Mouse (Mus musculus): ENCODE results near the gene Mfsd11. TPM values are rescaled to one million over a fixed set of nuclear protein-coding genes. Genes with fewer than 3 reads are reported as not detected.
"Not testable (repeated sequence)": the region's sequence is repeated elsewhere in the genome, so short reads cannot be mapped to it uniquely, and the experiment has no call there.

The Mfsd11 gene
- total RNA-seq, 2 experiments from 2014 or later = 22.3 to 27.2 TPM

DNA sequence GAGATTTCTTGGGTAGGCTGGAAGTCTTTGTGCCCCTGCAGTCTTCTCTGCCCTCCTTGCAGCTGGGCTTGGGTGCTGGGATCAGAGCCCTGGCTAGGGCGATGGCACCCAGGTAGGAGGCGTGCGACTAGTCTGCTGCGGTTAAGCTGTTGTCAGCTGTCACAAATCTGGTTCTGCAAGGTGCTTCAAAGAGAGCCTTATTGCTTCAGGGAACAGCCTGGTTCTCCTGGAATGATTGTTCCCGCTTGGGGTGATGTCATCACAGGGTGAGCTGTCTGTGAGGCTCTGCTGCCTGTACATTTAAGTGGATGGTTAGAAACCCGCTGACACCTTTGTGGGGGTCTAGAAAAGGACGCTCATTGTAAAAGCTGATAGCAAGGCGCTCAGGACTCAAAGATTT is 17.0 kb downstream of the Mfsd11 start:
- intact Hi-C loops (cut with DNase I; ENCODE audit: low total_unique reads) = no loop called here

DNA sequence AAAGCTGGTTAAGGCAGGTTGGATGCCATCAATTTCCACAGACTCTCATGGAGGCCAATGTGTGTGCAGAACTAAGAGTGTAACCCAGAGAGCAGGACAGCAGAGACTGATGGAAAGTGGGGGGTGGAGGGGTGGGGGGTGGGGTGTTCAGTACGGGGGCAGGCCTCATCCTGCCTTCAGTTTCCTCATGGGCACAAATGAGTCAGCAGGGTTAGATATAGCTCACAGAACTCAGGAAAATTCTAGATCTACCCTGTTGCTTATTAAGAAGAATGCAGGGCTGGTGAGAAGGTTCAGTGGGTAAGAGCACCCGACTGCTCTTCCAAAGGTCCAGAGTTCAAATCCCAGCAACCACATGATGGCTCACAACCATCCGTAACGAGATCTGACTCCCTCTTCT is 17.4 kb downstream of the Mfsd11 start:
- intact Hi-C loops (cut with DNase I; ENCODE audit: low total_unique reads) = no loop called here
- DNase-seq = no peak

More for the DNA sequence above, 17.0 kb downstream of the Mfsd11 start:
- no peak for DNase-seq

DNA sequence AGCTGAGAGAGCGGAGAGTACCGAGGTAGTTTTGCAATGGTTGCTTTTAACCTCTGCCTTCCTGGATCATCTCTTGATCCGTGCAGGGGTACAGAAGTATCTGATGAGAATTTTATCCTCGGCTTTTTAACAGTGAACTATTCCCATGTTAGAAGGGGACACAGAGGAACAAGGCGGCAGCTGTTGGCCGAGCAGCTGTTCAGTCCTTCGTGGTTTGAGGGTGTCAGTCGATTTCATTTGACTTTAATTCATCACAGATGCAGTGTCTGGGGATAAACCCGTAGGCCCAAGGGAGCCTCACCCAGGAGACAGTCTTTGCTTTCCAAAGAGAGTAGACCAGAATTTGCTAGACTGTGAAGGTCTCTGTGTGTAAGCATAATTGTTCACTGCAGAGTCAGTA is 19.3 kb downstream of the Mfsd11 start:
- no peak for DNase-seq
- intact Hi-C loops (cut with DNase I; ENCODE audit: low total_unique reads) = no loop called here

DNA sequence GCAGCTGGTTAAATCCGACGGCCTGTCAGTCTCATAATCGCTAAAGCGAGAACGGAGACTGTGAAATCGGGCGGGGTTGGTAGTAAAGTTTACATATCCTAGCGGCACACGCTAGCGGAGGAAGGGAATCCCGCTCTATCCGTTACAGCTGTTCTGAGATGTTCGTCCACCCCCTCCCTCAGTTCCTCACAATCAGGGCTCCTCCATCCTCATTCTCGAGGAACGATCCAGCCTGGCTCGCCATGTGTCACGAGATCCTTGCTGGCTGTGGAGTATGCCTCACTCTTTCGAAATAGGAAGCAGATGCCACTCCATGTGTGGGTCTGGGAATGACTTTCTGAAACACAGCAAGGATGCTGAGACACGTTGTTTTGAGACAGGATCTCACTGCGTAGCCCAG is 21.7 kb downstream of the Mfsd11 start:
- no peak for DNase-seq
- intact Hi-C loops (cut with DNase I; ENCODE audit: low total_unique reads) = no loop called here

DNA sequence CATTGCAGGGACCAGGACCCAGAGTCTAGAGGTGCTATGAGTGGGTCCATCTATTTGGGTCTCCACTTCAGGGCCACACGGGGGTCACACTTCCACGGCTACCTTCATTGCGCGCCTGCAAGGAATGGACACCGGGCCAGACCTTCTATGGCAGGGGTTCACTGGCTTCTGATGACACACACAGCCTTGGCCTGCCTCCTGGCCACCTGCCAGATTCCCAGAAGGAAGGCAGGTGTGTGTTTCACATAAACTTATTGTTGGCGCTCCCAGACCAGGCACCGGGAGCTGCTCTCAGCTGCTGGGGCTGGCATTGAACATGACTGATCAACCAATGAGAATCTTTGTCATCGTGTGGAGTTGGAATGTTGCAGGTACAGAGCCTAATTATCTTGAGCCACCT is 26.2 kb downstream of the Mfsd11 start:
- no peak for DNase-seq
- intact Hi-C loops (cut with DNase I; ENCODE audit: low total_unique reads) = no loop called here

DNA sequence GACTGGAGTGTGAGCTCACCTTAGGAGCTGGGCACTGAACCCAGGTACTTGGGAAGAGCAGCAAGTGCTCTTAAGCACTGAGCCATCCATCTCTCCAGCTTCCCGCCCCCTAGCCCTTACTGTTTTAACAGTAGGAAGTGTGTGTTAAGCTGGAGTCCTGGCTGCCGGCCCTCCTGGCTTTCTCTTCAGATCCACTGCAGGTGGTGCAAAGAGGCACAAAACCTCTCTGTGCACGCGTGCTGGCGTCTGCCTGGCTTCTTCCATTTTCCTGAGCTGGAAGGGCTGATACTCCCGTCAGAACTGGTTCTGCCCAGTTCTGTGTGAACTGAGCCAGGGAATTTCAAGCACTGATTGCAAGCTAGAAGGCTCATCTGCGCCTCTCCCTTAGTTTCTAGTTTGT is 28.6 kb downstream of the Mfsd11 start:
- intact Hi-C loops (cut with DNase I; ENCODE audit: low total_unique reads) = no loop called here
- DNase-seq = no peak

DNA sequence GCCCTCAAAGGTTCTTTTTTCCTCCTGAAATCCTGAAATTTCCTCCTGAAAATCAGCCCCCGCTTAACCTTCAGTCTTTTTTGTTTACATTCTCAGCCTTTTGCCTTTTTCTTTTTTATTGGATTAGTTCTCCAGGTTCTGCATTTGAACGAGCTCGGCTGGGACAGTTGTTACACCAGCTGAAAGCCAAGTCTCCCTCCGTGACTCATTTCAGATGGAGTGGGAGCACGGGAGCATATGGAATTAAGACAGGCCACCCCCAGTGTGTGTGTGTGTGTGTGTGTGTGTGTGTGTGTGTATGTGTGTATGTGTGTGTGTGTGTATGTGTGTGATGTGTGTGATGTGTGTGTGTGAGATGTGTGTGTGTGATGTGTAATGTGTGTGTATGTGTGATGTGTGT is 29.2 kb downstream of the Mfsd11 start:
- intact Hi-C loops (cut with DNase I; ENCODE audit: low total_unique reads) = no loop called here
- DNase-seq = no peak

DNA sequence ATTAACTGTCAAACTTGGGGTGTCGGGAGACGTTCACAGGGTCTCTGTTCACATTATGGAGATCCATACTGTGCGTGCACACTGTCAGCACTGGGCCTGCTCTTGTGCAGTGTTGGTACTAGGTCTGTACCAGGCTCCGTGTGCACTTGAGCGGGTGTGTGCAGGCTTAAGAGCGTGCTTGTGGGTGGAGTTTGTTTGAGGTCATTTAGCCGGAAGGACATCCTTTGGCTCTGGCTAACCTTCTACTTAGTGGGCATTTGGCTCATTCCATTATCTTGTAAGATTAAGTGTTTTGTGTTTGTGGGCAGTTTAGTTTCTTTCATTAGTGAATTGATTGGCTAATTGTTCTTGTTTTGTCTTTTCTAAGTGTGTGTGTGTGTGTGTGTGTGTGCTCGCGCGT is 30.2 kb downstream of the Mfsd11 start:
- DNase-seq = no peak
- intact Hi-C loops (cut with DNase I; ENCODE audit: low total_unique reads) = no loop called here

DNA sequence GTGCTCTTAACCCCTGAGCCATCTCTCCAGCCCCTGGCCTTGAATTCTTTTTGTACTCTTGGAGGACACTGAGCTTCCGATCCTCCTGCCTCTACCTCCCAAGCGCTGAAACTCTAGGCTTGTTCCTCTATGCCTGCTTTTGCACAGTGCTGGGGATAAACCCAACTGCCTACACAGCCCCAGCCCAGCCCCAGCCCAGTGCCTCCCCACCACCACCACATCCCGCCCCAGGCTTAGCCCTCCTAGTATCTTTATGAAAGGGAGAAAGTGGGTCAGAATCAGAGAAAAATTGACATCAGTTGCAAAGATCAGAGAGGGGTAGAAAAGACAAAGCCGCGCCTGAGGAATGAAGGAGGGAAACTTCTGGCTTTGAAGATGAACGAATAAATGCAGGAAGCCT is 31.8 kb downstream of the Mfsd11 start:
- no peak for DNase-seq
- intact Hi-C loops (cut with DNase I; ENCODE audit: low total_unique reads) = no loop called here

DNA sequence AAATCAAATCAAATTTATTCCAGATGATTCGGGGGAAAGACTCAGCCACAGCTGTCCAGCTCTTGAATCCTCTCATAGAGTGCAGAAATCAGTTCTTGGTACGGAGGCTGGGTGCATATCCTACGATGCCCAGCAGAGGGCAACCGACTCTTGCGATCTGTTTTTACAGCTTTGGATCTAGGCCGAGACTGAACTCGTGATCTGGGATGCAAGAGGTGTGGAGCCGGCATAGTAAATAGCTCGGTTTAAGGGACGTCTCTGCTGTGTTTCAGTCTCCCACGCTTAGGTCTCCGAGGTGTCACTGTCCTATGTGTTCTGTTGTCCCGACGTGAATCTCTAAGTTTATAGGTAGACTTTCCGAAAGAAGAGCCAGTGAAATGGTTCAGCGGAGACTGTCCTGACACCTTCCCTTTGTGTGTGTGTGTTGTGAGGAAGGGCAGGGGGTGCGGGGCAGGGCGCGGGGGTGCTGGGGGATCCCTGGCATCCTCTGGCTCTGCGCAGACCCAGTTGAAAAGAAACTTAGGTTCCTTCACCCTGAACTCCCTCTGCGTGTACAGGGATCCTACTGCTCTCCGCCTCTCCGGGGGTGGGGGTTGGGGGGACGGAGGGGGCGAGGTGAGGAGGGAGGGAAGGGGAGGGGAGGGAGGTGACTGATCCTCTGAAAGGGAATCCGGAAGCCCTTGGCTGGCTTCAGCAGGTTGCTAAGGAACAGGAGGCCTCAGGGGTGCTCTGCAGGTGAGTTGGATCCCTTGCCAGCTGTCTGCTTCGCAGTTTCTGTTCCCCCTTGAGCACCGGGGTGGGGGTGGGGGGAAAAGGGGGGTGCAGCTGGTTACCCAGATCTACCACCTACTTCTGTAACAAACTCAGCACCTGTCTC is 33.3 kb downstream of the Mfsd11 start:
- intact Hi-C loops (cut with DNase I; ENCODE audit: low total_unique reads) = loop anchor here (5.0 kb wide), 1 partner anchor 157 kb away; no protein-coding TSS in a partner anchor
- DNase-seq = peak; percentile 69

DNA sequence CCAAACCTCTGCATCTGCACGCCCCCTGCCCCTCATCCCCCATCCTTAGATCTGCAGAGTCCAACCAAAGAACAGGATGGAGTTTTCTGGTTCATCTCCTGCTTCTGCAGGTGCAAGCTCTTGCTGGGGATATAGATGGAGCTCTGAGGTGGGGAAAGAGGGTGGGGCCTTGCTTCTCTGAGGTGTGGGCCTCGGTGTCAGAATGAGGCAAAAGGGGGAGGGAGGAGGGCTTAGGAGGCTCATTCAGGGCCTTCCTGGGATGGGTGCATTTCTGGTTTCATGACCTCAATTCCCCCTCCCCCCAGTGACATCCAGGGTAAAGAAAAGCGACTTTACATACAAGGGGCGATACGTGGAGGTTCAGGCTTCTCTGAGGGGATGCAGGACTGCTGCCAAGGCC is 34.9 kb downstream of the Mfsd11 start:
- no peak for DNase-seq
- intact Hi-C loops (cut with DNase I; ENCODE audit: low total_unique reads) = loop anchor here (5.0 kb wide), 1 partner anchor 155 kb away; no protein-coding TSS in a partner anchor

DNA sequence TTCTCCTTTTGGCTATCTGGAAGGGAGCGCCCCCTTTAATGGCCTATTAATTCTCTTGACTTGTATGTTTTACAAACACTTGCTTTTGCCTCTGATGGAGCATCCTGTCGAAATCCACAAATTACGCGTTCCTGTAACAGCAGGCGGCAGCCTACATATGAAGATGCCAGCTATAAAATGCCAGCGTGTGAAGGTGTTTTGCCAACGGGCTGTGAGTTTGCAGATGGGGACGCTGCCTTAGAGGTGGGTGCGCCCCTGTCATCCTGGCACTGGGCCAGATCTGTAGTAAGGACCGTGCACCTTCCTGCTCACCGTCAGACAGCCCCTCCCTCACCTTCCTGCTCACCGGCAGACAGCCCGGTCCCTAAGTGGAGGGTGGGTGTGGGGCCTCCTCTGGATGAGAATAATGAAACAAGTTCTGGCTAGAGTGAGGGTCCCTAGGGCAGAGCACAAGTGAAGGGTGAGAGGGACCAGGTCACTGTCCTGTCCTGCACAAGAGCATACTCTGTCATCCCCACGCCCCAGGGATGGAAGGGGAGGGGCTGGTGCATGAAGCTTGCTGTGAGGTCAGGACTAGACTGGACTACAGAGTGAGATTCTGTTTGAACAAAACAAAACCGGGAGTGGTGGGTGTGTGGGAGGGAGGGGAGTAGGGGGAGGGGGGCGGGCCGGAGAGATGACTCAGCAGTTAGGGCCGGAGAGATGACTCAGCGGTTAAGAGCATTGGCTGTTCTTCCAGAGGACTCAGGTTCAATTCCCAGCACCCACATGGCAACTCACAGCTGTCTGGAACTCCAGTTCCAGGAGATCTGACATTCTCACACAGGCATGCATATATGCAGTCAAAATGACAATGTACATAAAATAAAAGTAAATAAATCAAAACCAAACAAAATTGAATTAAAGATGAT is 41.5 kb downstream of the Mfsd11 start:
- intact Hi-C loops (cut with DNase I; ENCODE audit: low total_unique reads) = no loop called here

DNA sequence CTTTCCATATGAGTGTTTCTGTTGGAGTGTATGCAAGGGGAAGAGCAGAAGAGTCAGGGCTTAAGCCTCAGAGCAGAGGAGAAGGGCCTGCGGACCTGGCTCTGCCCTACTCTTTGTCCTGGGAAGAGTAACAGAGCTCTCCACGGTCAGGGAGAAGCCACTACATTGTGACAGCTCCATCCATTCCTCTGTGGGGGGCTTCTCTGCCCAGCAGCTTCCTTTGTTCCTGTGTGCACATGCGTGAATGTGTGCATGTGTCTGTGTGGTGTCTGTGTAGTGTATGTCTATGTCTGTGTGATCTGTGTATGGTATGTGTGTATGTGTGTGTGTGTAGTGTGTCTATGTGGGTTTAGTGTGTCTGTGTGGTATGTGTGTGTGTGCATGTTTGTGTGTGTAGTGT is 43.2 kb downstream of the Mfsd11 start:
- no peak for DNase-seq
- intact Hi-C loops (cut with DNase I; ENCODE audit: low total_unique reads) = no loop called here

More for the DNA sequence above, 41.5 kb downstream of the Mfsd11 start:
- no peak for DNase-seq

DNA sequence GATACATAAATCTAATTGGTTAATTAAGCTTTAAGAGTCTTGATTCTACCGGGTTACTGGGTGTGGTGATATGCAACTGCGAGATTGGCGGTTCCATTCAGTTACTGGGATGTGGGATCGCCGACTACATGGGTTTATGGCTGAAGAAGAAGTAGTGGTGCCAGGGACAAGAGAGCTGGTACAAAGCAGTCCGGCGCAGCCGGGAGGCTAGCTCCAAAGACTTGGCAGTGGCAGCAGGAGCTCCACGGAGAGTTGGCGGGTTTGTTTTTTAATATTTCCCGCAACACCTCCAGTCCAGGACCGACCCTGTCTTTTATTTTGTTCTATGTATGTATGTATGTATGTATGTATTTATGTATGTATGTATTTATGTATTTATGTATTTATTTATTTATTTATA is 47.0 kb downstream of the Mfsd11 start:
- intact Hi-C loops (cut with DNase I; ENCODE audit: low total_unique reads) = no loop called here
- no peak for DNase-seq

DNA sequence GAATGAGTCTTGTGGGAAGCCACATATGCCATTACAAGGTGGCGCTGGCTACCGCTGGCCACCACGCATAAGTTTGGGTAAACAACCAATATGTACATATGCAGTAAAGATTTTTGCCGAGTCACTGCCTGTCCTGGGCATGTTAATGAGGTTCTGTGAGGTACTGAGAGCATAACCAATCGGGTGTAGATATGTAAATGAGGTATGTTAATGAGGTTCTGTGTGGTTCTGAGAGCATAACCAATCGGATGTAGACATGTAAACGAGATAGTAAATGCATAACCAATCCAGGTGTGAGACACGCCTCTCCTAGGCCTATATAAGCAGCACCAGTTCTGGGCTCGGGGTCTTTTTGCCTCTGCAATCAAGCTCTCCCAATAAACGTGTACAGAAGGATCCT is 50.3 kb downstream of the Mfsd11 start:
- DNase-seq = not testable (repeated sequence)
- intact Hi-C loops (cut with DNase I; ENCODE audit: low total_unique reads) = loop anchor here (5.0 kb wide), 1 partner anchor 140 kb away; no protein-coding TSS in a partner anchor

DNA sequence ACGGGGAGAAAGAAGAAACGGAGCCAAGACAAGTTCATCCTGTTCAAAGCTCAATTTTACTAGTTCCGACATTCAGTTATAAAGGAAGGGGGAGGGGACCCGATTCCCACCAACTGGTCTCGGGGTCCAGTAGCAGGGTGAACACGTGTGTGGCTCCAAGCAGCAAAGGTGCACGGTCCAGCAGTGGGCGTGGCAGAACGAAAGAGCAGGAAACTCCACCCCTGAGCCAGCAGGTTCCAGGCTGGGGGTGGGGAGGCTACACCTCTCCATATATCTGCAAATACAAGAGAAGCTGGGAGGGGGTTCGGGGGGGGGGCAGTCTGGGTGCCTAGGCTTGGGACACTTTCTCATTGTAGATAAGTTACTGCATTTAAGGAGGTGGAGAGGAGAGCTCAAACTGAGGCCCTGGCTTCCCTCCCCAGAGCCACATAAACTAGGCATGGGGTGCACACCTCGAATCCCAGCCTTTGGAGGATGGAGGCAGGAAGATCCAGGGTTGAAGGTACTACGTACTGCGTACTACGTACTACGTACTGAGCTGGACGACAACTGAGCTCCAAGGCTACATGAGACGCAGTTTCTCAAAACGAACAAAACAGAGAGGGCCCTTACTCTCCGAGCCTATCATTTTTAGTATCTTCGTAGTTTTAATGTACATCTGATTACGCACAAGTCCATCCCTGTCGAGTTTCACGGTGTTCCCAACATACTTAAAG is 53.7 kb downstream of the Mfsd11 start:
- DNase-seq = no peak
- intact Hi-C loops (cut with DNase I; ENCODE audit: low total_unique reads) = no loop called here

DNA sequence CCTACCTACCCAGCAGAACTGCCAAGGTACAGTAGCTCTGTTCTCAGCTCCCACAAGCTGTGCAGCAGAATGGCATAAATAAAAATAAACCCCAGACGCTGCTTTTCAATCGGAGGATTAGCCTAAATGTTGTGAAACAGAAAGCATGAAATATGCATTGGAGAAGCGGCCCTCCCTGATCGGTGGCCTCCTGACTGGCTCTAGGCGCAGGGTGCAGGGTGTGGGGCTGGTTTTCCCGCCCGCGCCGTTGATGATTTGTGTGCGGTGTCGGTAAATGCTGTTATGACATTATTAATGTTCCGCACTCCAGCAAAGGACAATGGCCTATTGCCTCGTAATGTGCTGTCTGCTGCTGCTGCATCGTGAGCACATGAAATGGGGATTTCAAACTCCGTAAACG is 61.3 kb downstream of the Mfsd11 start:
- DNase-seq = no peak
- intact Hi-C loops (cut with DNase I; ENCODE audit: low total_unique reads) = loop anchor here (10.0 kb wide), 1 partner anchor 261 kb away; no protein-coding TSS in a partner anchor

DNA sequence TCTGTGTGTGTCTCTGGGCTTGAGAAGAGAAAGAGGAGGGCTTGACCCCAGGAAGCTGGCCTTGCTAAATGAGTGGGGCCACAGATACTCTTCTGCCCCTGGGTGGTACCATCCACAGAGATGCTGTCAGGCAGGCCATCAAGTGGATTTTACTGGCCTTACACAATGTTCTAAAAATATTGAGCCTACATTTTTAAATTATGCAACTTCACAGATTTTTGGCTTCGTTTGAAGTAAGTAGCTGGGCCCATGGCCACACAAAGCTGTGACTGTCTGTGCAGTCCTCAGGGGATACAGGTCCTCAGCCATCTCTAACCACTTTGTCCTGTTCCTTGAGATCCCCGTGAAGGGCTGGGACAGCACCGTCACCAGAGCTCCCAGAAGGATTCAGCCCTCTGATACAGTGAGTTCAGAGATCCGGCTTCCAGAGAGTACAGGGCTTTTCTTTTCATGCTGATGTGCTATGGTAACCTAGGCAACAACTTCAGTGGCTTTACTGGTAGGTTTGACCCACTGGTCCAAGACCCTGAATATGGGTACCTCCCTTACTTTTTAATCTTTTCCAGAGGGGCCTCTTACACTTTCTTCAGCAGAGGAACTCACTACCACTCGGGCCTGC is 62.1 kb downstream of the Mfsd11 start:
- intact Hi-C loops (cut with DNase I; ENCODE audit: low total_unique reads) = loop anchor here (10.0 kb wide), 1 partner anchor 260 kb away; no protein-coding TSS in a partner anchor

DNA sequence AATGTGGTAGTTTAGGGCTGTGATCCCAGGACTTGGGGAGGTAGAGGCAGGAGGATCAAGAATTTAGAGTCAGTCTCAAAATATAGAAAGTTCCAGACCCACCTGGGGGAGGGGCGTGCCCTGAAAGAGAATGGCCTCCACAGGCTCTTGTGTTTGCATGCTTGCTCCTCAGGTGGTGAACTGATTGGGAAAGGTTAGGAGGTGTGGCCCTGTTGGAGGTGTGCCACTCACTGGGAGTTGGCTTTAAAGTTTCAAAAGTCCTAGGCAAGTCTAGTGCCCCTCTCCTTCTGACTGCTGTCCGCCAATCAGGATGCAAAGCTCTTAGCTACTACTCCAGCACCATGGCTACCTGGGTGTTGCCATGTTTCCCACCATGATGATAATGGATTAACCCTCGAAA is 63.0 kb downstream of the Mfsd11 start:
- DNase-seq = no peak
- intact Hi-C loops (cut with DNase I; ENCODE audit: low total_unique reads) = loop anchor here (5.0 to 10.0 kb wide), 2 partner anchors 127 to 260 kb away; no protein-coding TSS in a partner anchor

More for the DNA sequence above, 62.1 kb downstream of the Mfsd11 start:
- DNase-seq = no peak

All from gastrocnemius, postnatal 14 days (tissue).